Mouse (Mus musculus) Patski (cell line): ENCODE measurements around the gene Itgb5. TPM values are rescaled to one million over a fixed set of nuclear protein-coding genes. Genes with fewer than 3 reads are reported as not detected.

Experiments used
- ATAC-seq: fragments of 100-300 bp; one replicate; pipeline ENCODE4 v1.8.0; 2021
- CTCF ChIA-PET: fragments of 350-600 bp; sonication (Branson Sonifier 250); formaldehyde crosslinking; loops from one replicate; lab custom pipeline; 2022; ENCODE audit warnings: inconsistent platforms; lab: Charles Lee
- POLR2A ChIA-PET: fragments of 350-600 bp; sonication (Branson Sonifier 250); formaldehyde crosslinking; loops from one replicate; lab custom pipeline; 2022; ENCODE audit warnings: antibody characterized with exemption, inconsistent platforms; lab: Charles Lee
- DNase-seq: peaks from one replicate; pipeline ENCODE4 v3.0.0-alpha.2; 2011; ENCODE audit warnings: low read depth, low spot score
- H3K27me3 ChIP-seq: fragments of 371-371 bp; one replicate; pipeline ENCODE4 v1.5.1; 2021
- CTCF ChIP-seq: fragments of 100-300 bp; IDR thresholded peaks from one replicate; pipeline ENCODE4 v1.5.1; 2021
- in situ Hi-C: fragments of 300-500 bp; cut with MboI; formaldehyde crosslinking; loops from 3 replicates; pipeline ENCODE4 v1.11.1; 2018; ENCODE audit warnings: low pct_unique_long_range_greater_than_20kb, mixed read lengths
- polyA plus RNA-seq: library from polyadenylated mRNA; unstranded; gene quantifications from one replicate; pipeline ENCODE4 v1.2.3, GENCODE M21; 2021

The Itgb5 gene
- polyA plus RNA-seq, 1 experiment from 2014 or later: 355 TPM

DNA sequence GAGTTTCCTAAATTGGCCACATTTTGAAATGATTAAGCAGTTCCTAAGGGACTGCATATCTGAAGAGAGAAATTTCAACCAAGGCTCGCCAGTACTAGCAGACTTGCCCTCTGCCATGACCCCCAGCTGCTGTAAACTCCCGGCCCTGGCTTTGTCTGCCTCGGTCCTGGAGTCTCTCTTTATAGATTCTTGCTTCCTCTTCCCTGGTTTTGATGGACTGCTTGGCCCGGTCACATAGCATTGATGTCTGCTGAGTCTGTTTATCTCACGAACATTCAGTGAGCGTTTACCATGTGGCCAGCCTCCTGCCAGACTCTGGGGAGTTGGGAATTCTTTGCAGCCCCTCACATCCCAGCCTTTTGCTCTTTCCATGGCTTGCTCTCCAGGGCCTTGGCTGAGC is 115.3 kb downstream of the Itgb5 start:
- no peaks in the 10 kb centered on the region for H3K27me3 ChIP-seq
- ATAC-seq (no peak), DNase-seq (no peak)
- no peak for TF ChIP-seq CTCF
- CTCF ChIA-PET: interaction anchor here (1.2 kb wide), 1 partner anchor 29 kb away, joined by 3 read pairs; no protein-coding TSS in a partner anchor
- POLR2A ChIA-PET: interaction anchor here (0.6 kb wide), 1 partner anchor 134 kb away, joined by 3 read pairs; no protein-coding TSS in a partner anchor
- in situ Hi-C loops: no loop called here

DNA sequence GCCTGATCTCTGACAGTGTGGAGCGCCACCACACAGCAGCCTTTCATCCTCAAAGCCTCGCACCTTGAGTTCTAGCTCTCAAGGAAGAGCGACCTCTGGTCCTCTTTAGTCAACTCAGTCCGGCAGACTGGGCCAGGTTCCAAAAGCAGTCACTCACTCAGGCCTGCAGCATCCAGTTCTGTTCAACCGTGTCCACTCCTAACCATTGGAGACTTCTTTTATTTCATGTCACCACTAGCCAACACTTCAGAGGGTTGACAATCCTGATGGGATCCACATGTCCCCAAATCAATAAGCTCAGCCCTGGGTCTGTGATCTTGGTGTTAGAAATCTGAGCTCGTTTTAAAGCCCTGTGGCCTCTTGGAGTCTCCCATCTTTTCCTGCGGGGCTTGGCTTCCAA is 116.6 kb downstream of the Itgb5 start:
- ChIA-PET CTCF (interaction anchor here (1.2 to 1.4 kb wide), 2 partner anchors 15 to 126 kb away, joined by 3 to 4 read pairs; no protein-coding TSS in a partner anchor), POLR2A (no interaction called here)
- no peak for TF ChIP-seq CTCF
- DNase-seq (no peak), ATAC-seq (no peak)
- in situ Hi-C loops: no loop called here
- no peaks in the 10 kb centered on the region for H3K27me3 ChIP-seq

DNA sequence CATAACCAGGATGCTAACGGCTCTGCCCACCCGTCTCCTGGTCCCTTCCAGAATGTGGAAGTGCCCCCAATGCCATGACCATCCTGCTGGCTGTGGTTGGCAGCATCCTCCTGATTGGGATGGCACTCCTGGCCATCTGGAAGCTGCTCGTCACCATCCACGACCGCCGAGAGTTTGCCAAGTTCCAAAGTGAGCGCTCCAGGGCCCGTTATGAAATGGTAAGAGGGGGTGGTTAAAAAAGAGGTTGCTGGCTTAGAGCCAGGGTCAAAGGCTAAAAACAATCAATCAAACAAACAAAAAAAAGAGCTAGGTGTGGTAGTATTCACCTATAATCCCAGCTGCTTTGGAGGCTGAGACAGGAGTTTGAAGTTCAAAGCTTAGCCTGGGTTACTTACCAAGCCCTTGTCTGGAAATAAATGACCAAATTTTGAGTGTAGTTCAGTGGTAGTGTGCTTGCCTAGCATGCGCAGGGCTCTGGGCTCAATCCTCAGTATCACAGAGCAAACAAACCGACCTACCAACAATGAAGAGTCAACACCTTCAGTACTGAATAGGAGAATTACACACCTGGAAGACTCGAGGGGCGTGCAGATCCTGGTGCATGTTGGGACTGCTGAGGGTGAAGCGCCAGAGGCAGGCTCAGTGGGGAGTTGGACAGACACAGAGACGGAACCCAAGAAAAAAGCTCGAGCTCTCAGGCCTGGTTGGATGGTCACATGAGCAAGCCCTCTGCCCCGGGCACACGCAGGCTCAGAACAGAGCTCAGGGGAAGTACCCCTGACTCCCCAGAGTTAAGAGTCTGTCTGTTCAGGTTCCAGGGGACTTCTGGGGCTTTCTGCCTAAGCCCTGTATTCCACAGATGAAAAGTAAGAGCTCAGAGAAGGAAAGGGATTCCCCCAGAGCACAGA is 118.5 kb downstream of the Itgb5 start:
- in situ Hi-C loops: no loop called here
- no peaks in the 10 kb centered on the region for H3K27me3 ChIP-seq
- ChIA-PET CTCF (interaction anchor here (0.7 kb wide), 1 partner anchor 59 kb away, joined by 3 read pairs; no protein-coding TSS in a partner anchor), POLR2A (no interaction called here)
- TF ChIP-seq CTCF: no peak
- DNase-seq (no peak), ATAC-seq (no peak)

DNA sequence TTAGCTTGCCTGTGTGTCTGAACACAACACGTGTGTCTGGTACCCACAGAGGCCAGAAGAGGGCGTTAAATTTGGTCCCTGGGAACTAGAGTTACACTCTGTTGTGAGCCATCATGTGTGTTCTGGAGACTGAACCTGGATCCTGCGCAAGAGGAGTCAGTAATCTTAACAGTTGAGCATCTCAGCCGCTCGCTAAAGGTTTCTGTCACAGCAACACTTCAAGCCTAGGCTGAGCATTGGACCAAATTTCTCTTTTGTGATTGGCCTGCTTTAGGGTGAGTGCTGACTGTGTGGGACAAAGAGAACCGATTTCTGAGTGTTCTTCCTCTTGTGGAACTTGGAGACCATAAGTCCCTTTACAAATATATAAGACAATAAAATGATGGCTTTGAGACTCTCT is 120.9 kb downstream of the Itgb5 start:
- POLR2A ChIA-PET: interaction anchor here (1.2 kb wide), 1 partner anchor 134 kb away, joined by 3 read pairs; no protein-coding TSS in a partner anchor
- ATAC-seq: peak; percentile 28
- no peak for TF ChIP-seq CTCF
- in situ Hi-C loops: loop anchor here (5.0 kb wide), 2 partner anchors 53 to 128 kb away; no protein-coding TSS in a partner anchor
- CTCF ChIA-PET: interaction anchor here (1.0 to 2.6 kb wide), 8 partner anchors 11 to 129 kb away, joined by 3 to 22 read pairs (median 3); no protein-coding TSS in a partner anchor
- H3K27me3 ChIP-seq: no peaks in the 10 kb centered on the region
- DNase-seq: no peak

DNA sequence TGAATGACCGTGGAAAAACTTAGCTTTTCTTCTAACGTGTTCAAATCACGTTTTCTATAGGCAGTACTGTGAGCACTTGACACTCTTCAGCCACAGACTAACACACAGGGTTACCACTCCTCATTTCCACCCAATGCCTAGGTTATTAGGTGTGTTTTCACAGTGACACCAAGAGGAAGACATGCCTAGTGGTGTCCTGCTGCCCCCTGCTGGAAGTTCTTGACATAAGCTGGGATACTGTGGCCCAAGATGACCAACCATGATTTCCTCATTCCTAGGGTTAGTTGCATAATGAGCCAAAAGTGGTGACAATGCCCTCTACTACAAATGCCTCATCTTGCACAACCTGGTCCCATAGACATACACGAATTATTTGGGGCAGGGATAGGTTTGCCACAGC is 121.4 kb downstream of the Itgb5 start:
- ChIA-PET POLR2A (interaction anchor here (1.2 kb wide), 1 partner anchor 135 kb away, joined by 3 read pairs; no protein-coding TSS in a partner anchor), CTCF (interaction anchor here (0.6 to 2.6 kb wide), 8 partner anchors 11 to 129 kb away, joined by 3 to 22 read pairs (median 3); no protein-coding TSS in a partner anchor)
- in situ Hi-C loops: loop anchor here (5.0 kb wide), 2 partner anchors 54 to 129 kb away; no protein-coding TSS in a partner anchor
- no peaks in the 10 kb centered on the region for H3K27me3 ChIP-seq
- ATAC-seq (peak; percentile 54), DNase-seq (peak; percentile 41)
- TF ChIP-seq CTCF: no peak

DNA sequence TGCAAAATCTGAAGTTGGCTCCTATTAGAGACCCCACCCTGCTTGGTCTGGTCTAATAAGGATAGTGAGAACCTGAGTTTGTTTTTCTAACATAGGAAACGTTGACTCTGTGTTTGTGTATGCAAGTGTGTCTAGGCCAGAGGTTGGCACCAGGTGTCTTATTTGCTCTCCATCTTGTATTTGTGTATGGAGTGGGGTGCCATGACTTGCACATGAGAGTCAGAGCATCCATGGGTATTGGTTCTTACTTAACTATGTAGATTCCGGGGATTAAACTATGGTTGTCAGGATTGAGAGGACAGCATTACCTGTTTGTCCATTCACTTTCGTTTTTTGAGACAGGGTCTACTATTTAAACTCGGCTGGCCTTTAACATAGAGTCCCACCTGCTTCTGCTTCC is 123.5 kb downstream of the Itgb5 start:
- POLR2A ChIA-PET: no interaction called here
- DNase-seq: no peak
- no peak for TF ChIP-seq CTCF

DNA sequence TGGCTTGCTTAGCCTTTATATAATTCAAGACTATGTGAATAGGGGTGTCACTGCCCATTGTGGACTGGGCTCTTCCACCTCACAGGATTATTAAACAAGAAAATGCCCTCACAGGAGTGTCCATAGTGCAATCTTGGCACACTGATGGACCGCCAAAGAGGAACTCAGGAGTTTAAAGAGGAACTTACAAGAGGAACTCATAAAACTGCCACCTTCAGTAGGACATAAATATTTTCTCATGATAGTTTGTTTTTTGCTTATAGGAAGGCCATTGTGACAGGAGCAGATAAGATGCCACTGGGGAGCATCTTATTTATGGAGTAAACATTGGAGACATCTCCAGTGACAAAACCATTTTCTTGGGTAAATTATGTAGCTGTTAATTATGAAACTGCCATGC is 125.3 kb downstream of the Itgb5 start:
- POLR2A ChIA-PET: interaction anchor here (1.0 kb wide), 1 partner anchor 121 kb away, joined by 3 read pairs; no protein-coding TSS in a partner anchor
- no peak for TF ChIP-seq CTCF
- CTCF ChIA-PET: interaction anchor here (1.4 to 2.5 kb wide), 4 partner anchors 33 to 134 kb away, joined by 3 to 11 read pairs (median 4); no protein-coding TSS in a partner anchor
- in situ Hi-C loops: loop anchor here (5.0 kb wide), 2 partner anchors 57 to 132 kb away; no protein-coding TSS in a partner anchor
- DNase-seq: no peak
- no peak for ATAC-seq
- no peaks in the 10 kb centered on the region for H3K27me3 ChIP-seq

More for the DNA sequence above, 123.5 kb downstream of the Itgb5 start:
- no peak for ATAC-seq
- in situ Hi-C loops: loop anchor here (5.0 kb wide), 2 partner anchors 56 to 131 kb away; no protein-coding TSS in a partner anchor
- CTCF ChIA-PET: no interaction called here
- no peaks in the 10 kb centered on the region for H3K27me3 ChIP-seq

DNA sequence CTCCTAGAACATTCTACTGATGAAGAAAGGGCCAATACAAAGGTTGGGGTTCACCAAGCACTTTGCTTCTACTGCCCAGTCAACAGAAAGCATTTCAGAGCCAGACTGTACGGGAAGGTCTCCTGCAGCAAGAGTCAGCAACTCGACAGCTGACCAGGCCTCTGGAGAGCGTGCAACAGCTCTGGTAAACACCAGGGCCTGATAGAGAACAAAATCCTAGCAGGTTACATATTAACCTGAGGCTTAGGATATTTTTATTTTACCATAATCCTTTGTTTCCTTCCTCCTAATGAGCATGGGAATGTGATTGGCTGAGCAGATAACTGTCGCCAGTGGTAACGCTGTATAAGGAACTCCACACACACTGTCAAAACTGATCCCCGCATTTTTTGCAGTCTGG is 134.0 kb downstream of the Itgb5 start:
- CTCF ChIA-PET: interaction anchor here (1.2 to 3.5 kb wide), 2 partner anchors 25 to 143 kb away, joined by 4 to 10 read pairs; no protein-coding TSS in a partner anchor
- ATAC-seq (peak; percentile 48), DNase-seq (peak; percentile 70)
- H3K27me3 ChIP-seq: no peaks in the 10 kb centered on the region
- POLR2A ChIA-PET: no interaction called here
- in situ Hi-C loops: no loop called here
- TF ChIP-seq CTCF: no peak

DNA sequence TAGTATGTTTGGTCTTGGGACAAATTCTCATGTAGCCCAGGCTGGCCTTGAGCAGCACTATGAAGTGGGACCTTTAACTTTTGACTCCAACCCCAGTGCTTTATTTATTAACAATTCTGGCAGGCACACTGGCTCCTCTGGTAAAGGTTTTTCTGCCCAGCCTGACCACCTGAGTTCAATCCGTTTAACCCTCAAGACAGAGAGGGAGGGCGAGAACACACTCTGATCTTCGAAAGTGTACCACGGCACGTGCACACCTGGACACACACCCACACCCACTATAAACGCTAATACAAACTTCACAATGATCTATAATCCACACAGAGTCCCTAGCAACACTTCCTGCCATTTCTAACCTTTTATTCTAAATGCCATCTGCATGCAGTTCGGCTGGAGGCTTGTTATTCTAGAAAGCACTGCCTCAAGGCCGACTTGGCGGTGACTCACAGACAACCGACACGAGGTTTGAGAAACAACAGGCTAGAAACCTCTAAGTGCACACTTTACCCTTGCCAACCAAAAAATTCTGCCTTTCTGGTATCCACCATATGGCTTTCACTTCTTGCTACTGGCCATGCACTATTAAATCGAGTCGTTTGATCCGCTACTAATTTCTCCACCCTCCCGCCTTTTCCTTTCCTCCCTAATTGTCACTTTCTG is 136.5 kb downstream of the Itgb5 start:
- H3K27me3 ChIP-seq: no peaks in the 10 kb centered on the region
- in situ Hi-C loops: no loop called here
- DNase-seq (no peak), ATAC-seq (no peak)
- POLR2A ChIA-PET: no interaction called here
- CTCF ChIA-PET: no interaction called here
- no peak for TF ChIP-seq CTCF
